Mouse (Mus musculus) skeletal muscle tissue, adult 2 months (tissue): ENCODE measurements around the gene Ranbp3l.
A peak's percentile ranks its signal among the peaks of the same experiment; 100 is the strongest.
"Not testable (repeated sequence)": the region's sequence is repeated elsewhere in the genome, so short reads cannot be mapped to it uniquely, and the experiment has no call there.

ENCODE experiments used
- DNase-seq: peaks from one replicate; pipeline ENCODE4 v3.0.0-alpha.2; 2012; ENCODE audit warnings: low read depth, low spot score

The Ranbp3l gene

DNA sequence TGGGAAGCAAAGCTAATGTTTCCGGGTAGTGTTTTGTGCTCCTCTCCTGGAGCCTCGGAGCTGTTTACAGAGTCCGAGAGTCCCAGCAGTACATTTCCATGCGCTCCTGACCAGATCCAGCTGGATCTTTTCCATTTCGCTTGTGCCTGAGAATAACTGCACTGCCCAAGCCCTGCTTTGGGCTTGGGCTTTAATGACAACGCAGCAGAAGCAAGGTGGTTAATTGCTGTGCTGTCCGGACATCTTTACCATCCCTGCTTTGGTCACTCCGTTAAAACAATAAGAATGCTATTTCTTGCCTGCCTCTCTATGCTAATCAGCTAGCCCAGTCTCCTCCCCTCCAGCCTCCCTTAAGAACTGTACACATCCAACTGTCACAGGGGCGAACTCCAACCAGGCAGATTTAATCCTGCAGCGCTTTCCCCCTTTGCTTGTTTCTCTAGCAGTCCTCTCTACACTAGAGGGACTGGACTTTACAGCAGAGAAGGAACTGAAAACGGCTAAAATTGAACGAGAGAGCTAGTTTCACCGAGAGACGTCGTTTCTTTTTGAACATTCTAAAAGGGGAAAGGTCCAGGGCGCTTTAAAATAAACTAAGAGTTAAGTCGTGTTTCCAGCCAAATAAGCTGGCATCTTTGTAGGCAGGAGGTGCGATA, at the start of gene Ranbp3l:
Gene Ranbp3l, plus strand, starts transcription at position 377 of the 656 bp plus-strand sequence.
- peak; percentile 12 for DNase-seq

DNA sequence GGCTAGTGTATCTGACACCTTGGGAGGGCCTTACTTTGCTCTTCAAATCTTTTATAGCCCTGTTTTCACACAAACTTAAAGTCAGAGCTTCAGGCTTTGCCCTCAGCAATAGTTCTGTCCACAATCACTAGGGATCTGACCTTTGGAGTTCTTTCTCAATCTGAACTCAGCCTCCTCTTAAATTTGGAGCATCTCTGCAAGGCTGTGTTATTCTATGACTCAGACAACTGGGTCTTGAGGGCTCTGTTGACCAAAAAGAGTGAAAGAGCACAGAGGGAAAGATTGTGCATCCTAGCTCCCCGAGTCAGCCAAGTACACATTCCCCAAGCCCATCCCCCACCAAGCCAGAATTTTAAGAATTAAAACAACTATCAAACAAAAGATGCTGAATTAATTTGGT, 37.7 kb upstream of the Ranbp3l start:
- no peak for DNase-seq

DNA sequence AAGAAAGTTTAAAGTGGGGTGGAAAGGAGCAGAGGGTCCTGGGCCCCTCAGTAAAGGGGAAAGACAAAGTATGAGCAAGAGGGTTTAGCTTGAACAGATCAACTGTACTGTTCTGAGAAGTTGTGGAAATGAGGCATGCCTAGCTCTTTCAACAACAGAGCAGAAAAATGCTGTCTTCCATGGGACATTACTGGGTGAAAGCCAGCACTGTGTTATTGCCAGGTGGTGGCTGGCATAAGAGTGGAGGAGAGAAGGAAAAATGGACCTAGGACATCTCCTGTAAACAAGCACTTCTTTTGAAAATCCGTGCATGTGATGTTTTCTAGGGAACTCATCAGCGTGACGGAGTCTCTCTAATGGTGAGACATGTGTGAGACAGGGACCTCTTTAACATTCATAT, 30.8 kb upstream of the Ranbp3l start:
- no peak for DNase-seq

DNA sequence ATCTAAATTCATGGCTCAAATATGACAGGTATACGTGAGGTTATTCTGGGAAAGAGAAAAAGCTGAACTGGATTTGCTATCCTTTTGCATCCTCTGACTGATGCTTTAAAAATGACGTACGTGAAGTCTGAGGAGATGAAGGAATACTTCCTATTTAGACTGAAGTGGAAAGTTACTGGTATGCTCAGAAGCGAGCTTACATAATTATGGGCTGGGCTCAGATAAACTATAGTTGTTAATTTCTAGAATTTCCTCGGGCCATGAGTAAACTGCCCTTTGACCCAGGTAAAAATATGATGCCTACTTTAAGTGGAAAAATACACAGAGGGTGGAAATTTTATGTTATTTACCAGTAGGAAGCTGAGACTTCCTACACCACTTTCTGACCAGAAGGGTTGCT, 26.9 kb upstream of the Ranbp3l start:
- no peak for DNase-seq

DNA sequence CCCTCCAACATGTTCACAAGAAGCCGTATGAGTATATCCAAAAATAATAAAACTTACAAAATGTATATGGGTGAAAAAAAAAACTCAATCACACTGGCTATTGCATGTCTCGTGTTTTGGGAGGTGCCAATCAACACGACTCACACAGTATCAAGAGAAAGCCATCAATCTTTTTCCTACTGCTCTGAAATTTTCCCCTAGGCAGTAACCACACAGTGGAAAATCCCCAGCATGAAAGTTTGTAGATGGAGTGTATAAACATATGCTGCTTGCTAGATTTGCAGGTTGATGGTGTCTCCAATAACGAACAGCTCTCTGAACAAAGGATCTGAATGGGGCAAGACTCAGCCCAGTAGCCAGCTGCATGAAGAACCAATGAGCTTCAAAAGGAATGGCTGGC, 16.9 kb upstream of the Ranbp3l start:
- no peak for DNase-seq

DNA sequence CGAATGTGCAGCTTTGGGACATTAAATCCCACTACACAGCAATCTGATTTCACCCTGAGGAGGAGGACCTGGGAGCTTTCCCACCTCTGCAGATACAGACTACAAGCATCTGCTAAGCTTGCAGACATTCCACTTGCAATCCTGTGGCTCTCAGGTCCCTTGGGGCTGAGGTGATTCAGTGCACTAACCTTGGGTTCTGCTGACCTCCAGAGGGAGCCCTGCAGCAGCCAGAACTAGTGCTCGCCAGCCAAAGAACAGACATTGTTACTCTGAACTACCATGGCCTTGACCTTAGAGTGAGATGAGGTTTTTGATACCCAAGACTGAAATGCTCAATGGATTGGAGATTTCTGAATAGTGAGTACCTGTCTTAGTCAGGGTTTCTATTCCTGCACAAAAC, 4.4 kb upstream of the Ranbp3l start:
- no peak for DNase-seq

DNA sequence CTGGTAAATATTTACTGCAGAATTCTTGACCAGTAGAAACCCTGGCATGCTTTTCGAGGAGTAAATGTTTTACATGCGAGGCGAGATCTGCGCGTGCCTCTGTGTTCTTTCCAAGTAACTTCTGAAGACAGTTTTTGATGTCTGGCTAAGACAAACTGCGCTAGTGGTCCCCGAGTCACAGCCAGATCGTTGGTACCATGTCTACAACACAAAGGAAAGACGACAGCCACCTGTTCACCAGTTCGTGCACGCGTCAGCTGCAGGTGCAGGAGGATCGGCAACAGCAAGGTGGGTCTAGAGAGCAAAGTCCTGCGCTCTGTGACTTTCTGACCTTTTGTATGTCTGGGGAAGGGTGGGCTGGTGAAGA, 463 bp downstream of the Ranbp3l start:
- no peak for DNase-seq

DNA sequence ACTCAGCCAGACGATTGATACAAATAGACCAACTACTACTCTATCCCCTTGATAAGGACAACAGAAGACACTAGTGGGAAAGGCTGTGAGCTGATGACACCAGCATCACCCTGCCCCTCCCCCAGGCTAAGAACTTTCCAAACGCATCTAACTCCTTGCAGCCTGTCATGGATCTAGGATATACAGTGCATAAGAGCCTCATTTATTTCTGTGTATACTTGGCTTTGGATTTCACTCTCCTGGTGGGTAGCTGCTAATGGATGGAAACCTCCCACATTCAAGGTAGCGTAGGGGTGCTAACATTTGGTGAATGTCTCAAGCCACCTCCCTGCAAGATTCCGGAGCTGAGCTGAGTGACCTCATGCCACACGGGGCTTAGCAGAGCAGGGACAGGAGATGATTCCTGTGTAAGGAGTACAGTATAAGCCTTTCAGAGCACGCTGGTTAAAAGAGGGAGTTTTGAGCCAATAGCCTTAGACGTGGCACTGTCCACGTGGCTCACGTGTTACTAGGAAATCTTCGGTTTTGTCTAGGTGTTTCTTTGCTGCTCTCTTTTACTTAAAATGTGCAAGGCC, 1.4 kb downstream of the Ranbp3l start:
- DNase-seq, result no peak

DNA sequence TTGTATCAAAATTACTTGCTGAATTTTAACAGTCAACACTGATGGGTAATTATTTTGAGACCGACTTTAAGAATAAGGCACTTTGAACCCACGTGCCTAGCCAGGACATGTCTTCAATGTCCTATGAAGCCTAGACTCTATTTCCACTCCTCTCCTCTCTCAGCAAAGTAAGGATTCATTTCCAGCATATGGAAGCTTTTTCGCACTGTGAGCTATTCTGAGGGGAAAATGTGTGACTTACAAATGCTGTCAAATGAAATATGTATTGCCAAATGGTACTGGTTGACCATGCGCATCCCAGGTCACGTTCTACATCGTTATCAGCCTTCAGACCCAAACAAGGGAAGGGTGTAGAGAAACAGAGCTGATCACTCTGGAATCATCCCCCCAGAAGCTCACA, 23.5 kb downstream of the Ranbp3l start:
- DNase-seq, result no peak

DNA sequence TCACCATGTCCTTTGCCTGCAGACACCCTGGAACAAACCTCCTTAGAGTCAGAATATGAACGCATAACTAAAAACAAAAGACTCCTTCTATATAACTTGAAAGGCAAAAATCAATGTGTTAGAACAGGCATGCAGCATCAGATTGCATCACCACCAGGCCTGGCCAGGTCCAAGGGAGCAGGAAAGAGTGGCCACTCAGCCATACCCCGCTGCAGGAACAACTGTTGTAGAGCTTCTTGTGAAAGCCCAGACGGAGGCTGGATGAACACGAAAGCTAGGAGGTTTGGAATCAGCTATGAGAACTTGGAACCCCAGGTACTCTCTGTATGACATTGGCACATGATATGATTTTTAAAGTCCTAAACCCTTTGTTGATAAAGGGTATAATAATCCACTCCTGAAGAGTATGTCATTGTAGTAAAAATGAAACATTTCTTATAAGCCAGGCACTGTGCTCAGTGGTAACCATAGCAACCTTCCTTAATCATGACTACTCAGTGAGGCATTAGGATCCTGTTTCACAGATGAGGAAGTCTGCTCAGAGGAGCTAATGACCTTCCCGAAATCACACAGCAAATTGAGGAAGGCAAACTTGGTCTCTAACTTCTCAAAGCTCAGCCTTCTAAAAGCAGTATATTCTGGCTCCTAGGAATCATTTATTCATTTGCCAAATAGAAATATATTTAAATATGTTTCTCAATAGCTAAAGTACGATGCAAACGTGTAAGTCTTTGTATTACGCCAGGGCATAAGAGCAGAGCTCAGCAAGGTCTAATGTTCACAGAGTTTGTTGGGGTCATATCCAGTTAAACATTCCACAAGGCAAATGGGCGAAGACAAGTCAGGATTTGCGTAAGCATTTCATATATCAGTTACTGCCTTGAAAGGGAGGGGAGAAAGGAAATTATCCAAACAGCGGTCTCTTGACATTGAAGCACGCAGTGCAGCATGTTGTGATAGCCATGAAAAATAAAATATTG, 24.4 kb downstream of the Ranbp3l start:
- no peak for DNase-seq

DNA sequence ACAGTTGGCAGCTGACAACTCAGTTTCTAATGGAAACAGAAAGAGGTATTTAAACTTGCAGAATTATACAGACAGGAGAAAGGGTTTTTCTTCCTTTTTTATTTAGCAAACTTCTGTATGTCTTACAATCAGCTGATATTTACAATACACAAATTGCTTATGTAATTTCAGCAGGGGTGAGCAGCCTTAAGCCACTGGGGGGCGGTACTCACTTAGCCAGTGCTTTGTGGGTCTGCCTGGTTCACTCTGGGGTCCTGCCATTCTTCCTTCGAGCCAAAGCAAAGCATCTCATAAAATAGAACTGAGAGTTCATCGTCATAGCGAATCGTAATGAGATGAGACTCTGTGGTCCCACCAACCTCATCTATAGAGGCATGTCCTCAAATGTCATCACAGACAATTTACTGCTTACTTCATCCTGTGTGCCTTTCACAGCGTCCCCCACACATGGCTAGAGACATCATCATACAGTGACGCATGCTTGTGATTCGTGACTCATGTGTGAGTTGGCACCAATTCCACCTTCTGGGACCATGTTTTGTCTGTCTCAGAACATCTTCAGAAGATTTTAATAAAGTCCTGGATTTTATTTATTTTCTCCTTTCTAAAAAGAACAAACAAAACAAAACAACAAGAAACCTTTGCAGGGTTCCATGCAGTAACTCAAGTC, 27.0 kb downstream of the Ranbp3l start:
- DNase-seq, result no peak

DNA sequence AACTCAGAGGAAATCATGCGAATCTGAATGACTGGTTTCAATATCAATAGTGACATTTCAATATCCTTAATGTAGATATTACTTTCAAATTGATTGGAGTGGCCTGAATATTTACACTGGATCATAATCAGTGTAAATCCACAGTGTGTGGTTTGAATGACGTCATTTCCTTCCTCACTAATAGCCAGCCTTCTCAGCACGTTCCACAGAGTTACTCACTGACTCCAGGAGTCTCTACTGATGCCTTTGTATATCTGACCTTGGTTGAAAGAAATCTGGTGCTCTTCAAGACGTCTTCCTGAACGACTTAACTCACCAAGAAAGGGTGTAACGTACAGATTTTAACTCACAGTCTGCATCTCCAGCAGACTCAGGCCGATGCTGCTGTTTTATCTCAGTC, 27.7 kb downstream of the Ranbp3l start:
- DNase-seq, result no peak

DNA sequence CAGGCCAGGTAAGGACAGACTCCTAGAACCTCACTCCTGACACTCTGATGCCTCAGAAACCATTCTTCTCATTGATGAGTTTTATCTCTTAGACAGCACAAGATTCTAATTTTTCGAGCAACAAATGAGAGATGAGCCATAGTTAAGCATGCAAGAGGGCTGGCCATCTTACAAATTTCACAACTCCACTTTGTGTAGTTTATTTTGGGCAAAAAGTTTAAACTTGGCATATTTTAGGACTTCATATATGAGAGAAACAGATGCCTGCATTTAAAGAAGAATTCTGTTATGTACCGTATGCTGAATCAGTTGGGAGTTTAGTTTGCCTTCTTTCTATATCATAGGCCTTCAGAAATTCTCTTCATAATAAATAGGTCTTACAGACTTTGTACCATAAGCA, 35.0 kb downstream of the Ranbp3l start:
- no peak for DNase-seq

DNA sequence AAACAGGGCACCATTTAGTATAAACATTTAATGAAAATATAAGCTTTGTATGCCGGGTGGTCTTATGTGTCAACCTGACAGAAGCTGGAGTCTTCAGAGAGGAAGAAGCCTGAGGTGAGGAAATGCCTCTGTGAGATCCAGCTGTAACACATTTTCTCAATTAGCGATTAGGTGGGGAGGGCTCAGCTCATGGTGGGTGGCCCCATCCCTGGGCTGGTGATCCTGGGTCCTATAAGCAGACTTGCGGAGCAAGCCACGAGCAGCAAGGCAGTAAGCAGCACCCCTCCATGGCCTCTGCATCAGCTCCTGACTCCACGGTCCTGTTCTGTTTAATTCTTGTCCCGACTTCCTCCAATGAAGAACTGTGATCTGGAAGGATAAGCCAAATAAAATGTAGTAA, 41.4 kb downstream of the Ranbp3l start:
- no peak for DNase-seq

DNA sequence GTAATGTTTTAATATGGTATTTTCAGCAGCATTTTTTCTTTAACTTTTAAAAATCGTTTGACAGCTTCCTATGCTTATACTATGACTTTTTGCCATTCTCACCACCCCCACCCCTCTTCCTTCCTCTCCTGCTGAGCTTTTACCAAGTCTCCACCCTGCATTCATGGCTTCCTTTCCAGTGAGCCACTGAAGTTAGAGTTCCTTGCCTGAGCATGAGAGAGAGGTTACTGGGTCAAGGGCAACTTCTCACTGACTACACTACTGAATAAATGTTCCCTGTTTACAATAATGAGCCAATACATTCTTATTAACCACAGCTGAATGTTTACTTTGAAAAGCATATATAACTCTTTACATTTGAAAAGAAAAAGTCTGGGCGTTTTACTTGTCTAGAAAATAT, 46.8 kb downstream of the Ranbp3l start:
- DNase-seq, result no peak

DNA sequence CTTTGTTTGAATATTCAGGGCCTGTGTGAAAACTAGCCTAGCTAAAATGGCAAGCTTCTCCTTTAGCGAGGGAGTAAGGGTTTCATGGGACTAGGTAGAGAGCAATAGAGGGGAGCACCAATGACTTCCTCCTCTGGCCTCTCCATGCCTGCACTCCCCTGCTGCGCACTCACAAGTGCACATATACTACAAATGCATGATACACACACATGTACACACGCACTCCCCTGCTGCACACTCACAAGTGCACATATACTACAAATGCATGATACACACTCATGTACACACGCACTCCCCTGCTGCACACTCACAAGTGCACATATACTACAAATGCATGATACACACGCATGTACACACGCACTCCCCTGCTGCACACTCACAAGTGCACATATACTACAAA, 47.7 kb downstream of the Ranbp3l start:
- not testable (repeated sequence) for DNase-seq

DNA sequence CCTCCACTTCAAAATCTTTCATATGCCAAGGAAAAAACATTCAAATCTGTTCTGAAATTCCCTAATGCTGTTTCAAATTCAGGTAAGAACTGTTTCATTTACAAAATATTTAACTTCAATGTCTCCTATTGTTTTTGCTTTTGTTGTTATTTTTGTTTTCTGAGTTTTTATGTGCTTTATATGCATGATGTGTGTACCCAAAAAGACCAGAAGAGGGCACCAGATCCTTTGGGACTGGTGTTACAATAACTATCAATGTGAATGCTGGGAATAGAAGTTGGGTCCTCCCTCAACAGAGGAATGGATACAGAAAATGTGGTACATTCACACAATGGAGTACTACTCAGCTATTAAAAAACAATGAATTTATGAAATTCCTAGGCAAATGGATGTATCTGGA, 88.0 kb downstream of the Ranbp3l start:
- DNase-seq, result no peak

DNA sequence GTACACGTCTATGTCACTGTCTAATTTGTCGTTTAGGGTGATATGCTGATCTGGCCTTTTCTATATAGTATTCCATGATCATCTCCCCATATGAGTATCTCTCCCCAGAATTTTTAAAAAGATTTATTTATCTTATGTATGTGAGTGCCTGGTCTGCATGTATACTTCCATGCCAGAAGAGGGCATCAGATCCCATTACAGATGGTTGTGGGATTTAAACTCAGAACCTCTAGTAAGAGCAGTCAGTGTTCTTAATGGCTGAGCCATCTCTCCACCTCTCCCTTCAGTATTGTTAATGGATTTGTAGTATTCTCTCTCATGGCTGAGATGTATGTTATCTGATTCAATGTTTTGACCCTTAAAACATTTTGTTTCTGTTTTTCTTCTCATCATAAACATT, 92.1 kb downstream of the Ranbp3l start:
- no peak for DNase-seq

DNA sequence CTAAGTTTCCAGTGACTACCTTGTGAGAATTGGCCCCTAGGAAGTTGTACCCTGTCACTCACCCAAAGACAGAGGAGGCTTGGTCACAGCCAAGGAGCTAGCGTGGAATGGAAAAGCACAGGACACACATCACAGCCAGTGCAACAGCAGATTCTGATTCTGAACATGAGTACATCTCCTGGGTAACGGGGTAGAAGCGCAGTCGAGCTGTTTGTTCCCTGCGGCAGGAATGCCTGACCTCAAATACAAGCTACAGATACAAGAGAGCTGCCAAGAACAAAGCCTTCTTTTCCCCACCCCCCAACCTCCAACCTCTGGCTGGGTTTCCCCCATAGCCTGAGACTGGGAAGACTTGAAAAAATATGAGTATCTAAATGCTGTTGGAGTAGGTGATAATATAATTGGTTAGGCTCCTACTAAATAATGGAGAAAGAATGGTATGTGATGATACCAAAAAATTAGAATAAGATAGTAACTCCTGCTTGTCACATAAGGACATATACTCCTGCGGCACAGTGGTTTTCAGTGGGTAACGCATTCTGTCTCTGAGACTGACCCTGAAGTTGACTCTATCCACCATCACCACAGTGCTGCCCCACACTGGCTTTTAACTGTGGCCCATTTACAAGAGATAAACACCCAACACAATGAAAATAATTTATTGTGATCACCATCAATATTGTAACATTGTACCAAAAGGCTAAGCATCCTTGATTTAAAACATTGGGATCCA, 93.6 kb downstream of the Ranbp3l start:
- DNase-seq, result no peak

DNA sequence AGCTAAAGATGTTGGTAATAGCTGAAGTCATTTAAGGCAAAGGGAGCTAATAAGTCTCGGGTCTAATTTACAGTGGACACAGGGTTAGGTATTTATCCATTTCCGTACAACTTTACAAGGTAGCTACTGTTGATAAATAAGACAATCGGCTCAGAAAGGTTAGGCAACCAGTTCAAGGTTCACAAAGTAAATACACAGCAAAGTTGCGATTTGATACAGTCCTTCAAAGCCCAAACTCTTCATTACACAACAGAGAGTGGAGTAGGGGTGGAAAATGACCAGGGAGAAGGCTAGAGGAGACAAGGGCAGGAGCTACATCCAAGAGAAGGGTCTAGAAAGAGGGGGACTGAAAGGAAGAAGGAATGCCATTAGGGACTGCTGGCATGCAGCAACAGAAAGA, 101.1 kb downstream of the Ranbp3l start:
- no peak for DNase-seq

DNA sequence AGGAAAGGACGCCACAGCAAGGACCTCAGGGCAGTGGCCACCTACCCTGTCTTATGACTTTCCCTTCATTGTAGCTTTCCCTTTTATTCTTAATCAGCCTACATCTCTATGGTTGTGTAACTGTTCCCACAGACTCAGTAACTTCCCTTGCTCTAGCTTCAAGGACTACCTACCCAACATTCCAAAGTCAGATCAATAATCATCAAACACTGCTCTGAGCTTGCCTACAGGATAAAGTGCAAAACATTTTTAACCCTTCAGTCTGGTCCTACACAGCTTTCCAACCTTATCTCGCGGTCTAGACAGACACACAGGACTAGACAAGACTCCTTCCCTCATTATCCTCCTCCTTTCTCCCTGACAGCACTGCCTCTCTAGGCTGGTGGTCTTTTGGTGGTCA, 102.6 kb downstream of the Ranbp3l start:
- DNase-seq, result no peak
